Mouse (Mus musculus) thymus, adult 2 months (tissue): ENCODE measurements at regions not wholly inside any gene's neighbourhood (a gene's known extent, or its start where the extent isn't known, plus 50 kb on each side); places are given as distances from the start of the nearest gene placed in this dataset.

Source experiments
- CTCF ChIP-seq: fragments of 200-500 bp; IDR thresholded peaks from 2 replicates; pipeline ENCODE4 v1.5.1; 2012; ENCODE audit warnings: mild to moderate bottlenecking, control low read depth, low read length, moderate library complexity, borderline replicate concordance; ENCODE audit not compliant: control insufficient read depth, poor library complexity, insufficient read depth; ENCODE audit errors: extremely low read depth
- POLR2A ChIP-seq: fragments of 200-500 bp; IDR thresholded peaks from 2 replicates; pipeline ENCODE4 v1.6.1; 2012; ENCODE audit warnings: mild to moderate bottlenecking, low read length, control low read depth, moderate library complexity; ENCODE audit not compliant: control insufficient read depth, poor library complexity, insufficient read depth; ENCODE audit errors: extremely low read depth

DNA sequence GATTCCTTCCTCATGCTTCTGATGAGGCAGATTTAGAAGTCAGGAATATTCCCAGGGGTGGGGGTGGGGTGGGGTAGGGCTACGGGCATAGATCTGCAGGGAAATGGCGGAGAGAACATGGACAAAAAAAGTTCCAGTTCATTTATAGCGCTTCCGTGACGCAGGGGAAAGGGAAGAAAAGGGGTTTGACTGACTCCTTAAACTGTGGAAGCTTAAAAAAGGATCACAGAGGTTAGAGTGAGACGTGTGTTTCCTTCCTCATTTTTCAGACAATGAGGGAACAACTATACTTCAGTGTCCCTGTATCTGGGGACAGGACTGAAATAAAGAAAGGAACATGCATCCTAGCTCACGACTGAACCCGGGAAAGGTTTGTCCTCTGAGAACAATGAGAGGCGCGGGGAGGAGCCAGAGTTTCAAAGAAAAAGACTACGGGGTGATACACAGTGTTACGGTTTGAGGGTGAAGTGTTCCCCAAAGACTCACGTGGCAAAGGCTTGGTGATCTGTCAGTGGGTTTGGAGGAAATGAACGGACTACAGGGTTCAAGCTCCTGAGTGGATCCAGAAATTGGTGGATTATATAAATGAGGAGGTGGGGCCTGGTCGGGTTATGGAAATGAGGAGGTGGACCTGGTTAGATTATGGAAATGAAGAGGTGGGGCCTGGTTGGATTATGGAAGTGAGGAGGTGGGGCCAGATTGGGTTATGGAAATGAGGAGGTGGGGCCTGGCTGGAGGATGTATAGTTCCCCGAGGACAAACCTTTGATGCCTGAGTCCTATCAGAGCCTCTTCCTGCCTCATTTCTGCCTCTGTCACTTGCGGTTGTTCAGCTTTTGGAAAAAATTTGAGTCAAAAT is 57.8 kb upstream of the Tmem150c start:
- no peak for TF ChIP-seq CTCF
- TF ChIP-seq POLR2A, result no peak
